Mouse (Mus musculus) spleen, postnatal 10 days (tissue): ENCODE data around the gene Sytl1.
A peak's percentile ranks its signal among the peaks of the same experiment; 100 is the strongest.

ENCODE experiments used
- DNase-seq, 2 experiments: peaks; one replicate each; pipeline ENCODE4 v3.0.0; 2021 to 2022; ENCODE audit warnings: low spot score in 2 of 2

Gene Sytl1

DNA sequence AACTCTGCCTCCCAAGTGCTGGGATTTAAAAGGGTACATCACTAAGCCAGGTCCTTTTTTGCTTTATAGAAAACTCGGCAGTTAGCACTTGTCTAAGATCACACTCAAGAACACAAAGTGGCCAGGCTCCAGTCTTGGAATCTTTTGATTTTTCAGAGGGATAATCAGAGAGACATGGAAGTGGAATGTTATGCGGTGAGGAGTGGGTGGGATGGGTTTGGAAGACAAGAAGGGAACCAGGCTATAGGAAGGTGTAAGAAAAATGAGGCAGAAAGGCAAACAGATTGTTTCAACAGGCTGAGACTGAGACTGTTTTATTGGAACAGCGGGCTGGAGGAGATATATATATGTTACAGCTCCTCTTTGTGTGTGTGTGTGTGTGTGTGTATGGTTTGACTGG, 15.6 kb upstream of the Sytl1 start:
- no peak for DNase-seq

GRCm38 (mm10) chr4:133278067-133278466, 15.2 kb upstream of the Sytl1 start:
- no peak for DNase-seq

- peak; percentile 94 to 96 for DNase-seq
These were observed 14.5 kb upstream of the Sytl1 start, which contains the start of gene Tmem222 for GRCm38 (mm10) chr4:133277104-133278026. Gene Tmem222, minus strand, starts transcription at chr4:133277792.

DNA sequence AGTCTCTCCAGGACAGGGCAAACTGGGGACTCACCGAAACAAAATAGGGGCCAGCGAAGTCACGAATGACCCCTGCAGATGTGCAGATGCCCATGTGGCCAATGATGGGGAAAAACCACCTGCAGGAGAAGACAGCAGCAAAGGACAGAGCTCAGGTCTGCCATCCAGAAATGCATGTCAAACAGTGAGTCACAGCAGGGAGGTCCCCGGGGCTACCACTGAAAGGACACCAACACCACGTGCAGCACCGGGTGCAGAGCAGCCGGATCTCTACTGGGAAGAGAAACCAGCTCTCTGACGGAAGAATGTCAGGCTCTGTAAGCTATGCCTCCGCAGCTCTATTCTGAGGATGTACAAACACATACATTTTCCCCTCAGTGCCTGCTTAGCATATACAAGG, 8.0 kb upstream of the Sytl1 start:
- no peak for DNase-seq

DNA sequence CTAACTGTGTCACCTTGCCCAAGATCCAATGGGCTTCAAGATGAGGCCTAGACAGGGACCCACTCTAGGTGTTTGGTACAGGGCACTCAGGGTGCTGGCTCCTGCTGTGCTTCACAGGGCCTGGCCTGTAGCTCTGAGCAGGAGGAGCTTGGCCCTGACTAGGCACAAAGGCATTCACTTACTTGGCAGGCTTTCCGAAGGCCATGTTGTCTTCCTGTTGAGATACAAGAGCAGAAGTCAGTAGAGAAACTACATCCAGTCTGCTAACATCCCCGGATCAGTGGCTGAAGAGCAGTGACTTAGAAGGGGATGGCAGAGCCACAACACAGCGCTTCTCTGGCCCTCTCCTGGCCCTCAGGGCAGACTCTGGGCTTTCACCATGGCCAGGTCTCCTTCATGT, 6.7 kb upstream of the Sytl1 start:
- no peak for DNase-seq

- no peak for DNase-seq
These were observed 6.0 kb upstream of the Sytl1 start for GRCm38 (mm10) chr4:133268931-133269330.

GRCm38 (mm10) chr4:133266248-133266880, 3.5 kb upstream of the Sytl1 start:
- no peak for DNase-seq

DNA sequence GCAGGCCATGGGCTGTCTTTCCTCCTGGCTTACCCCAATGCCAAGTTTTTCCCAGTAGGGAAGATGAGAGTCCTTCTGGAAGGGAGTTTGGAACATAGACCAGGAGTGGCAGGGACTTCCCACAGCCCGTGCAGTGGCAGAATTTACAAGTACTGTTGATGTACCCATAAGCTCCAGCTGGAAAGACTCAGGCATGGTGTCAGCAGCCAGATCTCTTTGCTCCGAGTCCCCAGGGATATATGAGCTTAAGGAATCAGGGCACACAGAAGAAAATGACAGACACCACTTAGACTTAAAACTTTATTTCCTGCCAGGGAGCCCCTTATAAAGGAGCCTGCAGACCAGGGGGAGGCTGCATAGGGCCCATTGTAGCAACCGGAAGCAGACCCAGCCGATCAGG, 2.8 kb upstream of the Sytl1 start:
- DNase-seq = no peak

GRCm38 (mm10) chr4:133265297-133265696, 2.4 kb upstream of the Sytl1 start:
- DNase-seq = peak in 1 of 2 experiments; percentile 10

- DNase-seq = no peak
These were observed 1.6 kb upstream of the Sytl1 start for GRCm38 (mm10) chr4:133264559-133264958.

- DNase-seq = no peak
These were observed 843 bp upstream of the Sytl1 start for GRCm38 (mm10) chr4:133263756-133264155.

DNA sequence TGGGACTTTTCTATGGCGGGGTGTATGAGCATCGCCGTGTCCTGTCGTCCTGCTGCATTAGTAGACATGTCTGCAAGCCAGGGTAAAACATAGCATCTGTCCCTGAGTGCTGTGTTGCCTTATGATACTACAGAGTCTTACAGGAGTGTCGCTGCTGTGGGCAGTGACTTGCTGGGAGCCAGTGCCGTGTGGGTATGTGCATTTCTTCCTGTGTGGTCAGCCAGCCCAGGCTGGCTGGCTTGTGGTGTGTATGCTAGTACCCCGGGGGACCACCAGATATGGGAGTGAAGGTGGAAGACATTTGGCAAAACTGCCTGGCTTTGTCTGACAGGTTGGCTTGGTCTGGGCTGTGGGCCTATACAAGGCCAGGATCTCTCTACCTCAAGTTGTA, 543 bp downstream of the Sytl1 start:
- no peak for DNase-seq

GRCm38 (mm10) chr4:133261641-133262374, 1.1 kb downstream of the Sytl1 start:
- peak in 1 of 2 experiments; percentile 41 for DNase-seq

GRCm38 (mm10) chr4:133257798-133258408, 5.0 kb downstream of the Sytl1 start:
- no peak for DNase-seq

- no peak for DNase-seq
These were observed 5.7 kb downstream of the Sytl1 start for GRCm38 (mm10) chr4:133257230-133257629.

GRCm38 (mm10) chr4:133256820-133257219, 6.1 kb downstream of the Sytl1 start:
- DNase-seq = no peak

DNA sequence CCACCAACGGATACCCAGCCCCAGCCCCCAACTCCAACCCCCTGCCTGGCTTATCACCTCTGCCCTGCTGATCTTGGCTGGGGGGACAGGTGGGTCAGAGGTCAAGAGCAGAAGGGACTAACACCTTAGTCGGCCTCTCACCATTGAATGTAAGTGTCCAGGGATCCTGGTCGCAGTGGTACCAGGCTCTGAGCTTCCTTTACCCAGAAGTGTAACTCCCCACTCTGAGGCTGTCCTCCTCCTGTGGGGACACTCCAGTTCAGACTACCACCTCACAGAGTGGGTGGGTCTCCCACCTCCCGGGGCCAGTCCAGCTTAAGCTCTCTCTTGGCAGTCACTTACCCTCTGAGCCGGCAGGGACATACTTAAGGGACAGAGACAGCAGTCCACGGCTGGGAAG, 7.5 kb downstream of the Sytl1 start:
- no peak for DNase-seq

- DNase-seq = no peak
These were observed 9.5 kb downstream of the Sytl1 start for GRCm38 (mm10) chr4:133253412-133253811.

DNA sequence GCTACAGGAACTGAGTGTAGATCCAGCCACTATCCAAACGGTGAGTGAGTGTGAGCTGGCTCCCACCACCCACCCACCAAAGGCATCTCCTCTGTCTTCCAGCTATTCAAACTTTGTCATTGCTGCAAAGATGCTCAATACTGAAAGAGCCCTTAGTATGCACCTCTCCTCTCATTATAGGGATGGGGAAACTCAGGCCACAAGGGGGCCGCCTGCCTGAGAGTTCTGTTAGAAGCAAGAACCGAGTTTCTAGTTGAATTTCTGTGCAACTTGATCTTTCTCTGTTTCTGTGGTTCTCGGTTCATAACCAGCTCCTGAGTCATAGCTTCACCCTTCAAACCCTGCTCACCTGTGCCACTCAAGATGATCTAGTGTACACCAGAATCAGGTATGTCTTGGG, 10.8 kb downstream of the Sytl1 start:
- DNase-seq = no peak

DNA sequence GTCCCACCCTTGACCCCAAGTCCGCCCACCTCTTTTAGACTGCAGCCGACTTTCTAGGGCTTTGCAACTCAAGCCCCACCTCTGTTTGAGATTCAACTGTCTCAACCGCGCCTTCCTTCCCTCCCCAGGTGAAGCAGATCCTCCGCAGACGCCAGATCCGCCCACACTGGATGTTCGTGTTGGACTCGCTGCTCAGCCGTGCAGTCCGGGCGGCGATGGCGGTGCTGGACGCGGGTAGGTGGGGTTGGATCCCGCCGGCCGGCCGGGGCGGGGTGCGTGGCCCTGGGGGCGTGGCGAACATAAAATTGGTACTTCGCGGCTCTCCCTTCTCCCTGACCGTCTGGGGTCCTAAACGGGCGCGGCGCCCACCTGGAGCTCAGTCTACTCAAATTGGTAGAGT, 11.7 kb downstream of the Sytl1 start:
- DNase-seq = no peak

DNA sequence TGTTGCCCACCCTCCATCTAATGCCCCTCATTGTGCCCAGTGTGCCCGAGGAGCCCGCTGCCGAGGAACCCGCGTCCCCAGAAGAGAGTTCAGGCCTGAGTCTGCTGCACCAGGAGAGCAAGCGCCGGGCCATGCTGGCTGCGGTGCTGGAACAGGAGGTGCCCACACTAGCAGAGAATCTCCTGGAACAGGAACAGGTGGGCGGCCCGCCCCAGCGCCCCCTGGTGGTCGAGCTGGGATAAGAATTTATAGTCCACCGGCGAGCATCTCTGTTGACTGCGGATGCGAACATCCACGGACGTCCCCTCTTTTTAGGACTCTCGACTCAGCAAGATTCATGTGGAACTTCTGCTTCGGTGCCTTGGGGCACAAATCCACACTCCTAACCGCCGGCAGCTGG, 12.3 kb downstream of the Sytl1 start:
- DNase-seq = peak; percentile 88 to 91
